Mouse (Mus musculus) lung, postnatal 25 days (tissue): ENCODE results near the gene Zfp277.

Experiments
- DNase-seq: peaks from one replicate; pipeline ENCODE4 v3.0.0; 2022; ENCODE audit warnings: low spot score

Gene Zfp277

DNA sequence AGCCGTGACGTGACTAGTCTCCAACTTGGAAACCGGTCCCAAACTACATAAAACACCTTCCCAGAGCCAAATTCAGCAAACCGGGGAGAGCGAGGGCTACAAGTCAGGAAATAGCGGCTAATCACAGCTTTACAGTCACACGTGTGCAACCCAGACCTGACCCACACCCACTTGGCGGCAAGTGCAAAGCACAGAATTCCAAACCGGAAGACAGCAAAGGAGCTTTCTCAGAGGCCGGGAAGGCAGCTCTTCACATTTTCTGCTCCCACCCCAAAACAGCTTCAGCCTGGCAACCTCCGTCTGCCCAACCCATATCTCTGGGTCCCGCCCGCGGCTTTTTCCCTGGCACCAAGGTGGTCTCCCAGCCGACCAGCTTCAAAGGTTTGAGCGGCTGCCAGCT, 496 bp downstream of the Zfp277 start:
- peak; percentile 48 for DNase-seq

DNA sequence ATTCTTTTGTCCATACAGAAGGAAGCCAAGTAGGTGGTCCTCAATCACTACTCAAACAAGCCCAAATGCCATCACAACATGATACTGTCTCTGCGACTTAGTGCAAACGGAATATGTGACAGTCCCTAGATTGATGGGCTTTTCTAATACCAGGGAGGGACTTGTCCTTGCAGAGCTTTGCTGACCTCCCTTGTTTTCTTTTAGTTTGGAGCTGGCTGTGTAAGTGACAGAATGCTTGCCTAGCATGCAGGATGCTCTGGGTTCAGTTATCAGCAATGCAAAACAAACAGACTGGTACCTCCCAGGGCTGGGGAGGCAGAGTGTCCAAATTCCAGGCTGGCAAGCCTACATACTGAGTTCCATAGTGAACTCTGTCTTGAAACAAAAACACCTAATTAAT, 7.7 kb downstream of the Zfp277 start:
- DNase-seq, result no peak

DNA sequence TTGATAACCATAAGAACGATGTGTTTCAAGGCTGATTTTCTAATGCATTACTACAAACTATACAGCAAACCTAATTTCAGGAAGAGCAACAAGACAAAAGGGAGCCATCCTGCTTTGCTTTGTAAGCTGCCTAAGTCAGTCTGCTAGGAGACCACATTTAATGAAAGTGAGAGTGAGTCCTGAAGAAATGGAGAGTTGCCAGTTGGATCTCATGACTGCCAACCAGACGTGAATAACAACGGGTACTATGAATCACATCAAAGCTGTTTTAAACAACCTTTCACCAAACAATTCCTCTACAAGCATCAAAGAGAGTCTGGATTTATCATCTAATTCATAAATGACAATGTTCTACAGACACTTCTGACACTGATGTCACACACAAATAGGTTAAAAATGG, 11.6 kb downstream of the Zfp277 start:
- peak; percentile 26 for DNase-seq

DNA sequence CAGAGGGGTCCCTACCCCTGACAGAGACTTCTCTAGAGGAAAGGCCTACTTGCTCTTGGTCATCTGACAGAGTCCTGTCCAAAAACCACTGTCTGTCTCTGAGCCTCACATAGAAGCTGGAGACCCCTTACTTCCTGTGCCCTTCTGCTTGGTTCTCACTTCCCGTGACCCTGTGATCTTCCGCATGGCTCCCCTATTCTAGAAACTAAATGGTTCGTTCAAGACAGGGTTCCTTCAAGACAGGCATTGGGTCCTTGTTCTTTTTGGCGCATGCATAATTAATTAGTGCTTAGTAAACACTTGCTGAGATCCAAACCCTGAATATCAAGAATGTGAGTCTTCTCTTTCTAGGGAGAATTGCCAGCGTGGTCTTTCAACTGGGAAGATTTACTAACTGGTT, 14.6 kb downstream of the Zfp277 start:
- DNase-seq, result no peak

DNA sequence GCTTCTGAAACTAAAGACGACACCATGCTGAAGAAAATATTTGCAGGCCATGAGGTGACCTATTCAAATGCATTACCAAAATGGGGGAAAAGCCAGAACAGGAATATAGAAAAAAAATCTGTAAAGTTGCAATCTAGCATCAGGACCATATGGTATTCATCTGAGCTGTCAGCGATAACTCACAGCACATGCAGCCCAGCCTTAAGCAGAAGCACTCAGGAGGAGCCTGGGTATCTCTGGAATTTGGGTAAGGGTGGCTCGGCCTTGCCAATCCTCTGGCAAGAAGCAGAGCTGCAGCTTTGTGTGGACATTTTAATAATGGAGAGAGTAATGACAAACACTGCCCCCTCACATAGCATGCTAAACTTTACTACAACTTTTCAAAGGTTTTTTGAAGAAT, 15.7 kb downstream of the Zfp277 start:
- no peak for DNase-seq

DNA sequence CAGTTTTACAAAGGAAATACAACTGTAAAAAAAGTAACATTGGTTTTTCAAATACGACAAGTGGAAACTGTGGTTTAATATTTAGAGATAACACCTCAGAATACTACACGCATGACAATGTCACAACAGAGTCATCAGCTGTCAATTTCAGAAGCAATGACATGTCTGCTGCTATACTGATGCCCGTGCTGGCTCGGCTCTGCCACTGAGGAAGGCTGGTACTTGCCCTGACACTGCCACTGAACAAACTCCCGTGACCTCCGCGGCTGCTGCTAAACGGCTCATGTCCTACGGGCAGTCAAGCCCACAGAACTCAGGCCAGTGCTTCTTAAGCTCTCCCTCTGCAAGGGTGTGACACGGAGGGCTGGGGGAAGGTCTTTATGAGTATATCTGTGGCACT, 18.1 kb downstream of the Zfp277 start:
- DNase-seq, result no peak

DNA sequence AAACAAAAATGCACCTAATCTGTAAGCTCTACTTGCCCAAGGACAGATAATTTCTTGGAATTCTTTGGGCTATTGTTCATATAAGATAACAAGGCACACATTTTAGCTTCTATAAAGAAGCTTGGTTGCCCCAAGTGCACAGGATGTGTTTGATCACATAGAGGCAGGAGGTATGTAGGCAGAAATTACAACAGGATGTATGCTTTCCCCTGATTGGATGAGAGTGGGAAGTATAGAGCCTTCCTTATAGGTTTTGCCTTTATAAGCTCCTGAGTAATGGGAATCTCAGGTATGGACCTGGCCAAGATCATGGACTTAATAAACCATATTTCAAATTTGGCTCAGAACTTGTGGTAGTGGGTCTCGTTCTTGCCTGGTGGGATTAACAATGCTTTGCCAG, 20.7 kb downstream of the Zfp277 start:
- DNase-seq, result no peak

DNA sequence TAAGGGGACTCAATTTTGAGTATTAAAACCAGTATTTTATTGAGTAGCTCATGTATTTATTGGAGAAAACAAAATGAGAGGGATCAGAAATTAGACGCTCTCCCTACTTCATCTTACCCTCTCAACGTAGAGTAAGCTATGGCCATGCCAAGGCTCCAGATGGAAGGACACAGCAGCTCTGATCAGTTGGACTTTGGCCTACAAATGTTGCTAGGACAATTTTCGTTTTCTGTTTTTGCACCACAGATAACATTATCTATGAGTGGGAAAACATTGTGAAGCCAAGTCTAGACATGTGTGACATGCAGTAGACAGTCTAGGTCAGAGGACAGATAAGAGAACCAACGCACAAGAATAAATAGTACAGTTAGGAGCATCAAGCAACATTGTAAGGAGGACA, 28.4 kb downstream of the Zfp277 start:
- DNase-seq, result no peak

DNA sequence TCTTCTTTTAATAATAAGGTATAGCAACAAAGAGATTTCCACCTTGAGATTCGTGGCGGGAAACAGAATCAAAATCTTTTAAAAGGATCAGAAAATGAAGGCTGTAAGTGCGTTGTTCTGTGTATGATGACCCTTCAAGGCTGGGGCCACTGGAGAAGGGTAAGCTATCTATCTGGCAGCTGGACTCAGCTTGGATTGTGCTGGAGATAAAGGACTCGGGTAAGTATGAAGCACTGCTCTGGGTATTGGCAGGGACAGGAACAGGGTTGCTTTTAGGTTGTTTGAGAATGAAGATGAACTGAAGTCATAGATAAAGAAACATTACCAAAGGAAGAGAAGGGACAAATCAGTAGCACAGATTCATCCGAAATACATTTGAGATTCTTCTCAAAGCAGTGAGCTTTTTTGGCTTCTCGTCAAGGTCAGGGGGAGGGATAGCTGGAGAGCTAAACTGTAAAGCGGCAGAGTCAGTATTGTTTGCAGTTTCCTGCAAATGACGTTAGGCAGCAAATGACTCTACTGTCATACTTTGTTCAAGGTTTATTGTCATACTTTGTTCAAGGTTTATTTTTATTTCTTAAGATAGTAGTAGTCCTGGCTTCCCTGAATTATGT, 30.3 kb downstream of the Zfp277 start:
- no peak for DNase-seq

DNA sequence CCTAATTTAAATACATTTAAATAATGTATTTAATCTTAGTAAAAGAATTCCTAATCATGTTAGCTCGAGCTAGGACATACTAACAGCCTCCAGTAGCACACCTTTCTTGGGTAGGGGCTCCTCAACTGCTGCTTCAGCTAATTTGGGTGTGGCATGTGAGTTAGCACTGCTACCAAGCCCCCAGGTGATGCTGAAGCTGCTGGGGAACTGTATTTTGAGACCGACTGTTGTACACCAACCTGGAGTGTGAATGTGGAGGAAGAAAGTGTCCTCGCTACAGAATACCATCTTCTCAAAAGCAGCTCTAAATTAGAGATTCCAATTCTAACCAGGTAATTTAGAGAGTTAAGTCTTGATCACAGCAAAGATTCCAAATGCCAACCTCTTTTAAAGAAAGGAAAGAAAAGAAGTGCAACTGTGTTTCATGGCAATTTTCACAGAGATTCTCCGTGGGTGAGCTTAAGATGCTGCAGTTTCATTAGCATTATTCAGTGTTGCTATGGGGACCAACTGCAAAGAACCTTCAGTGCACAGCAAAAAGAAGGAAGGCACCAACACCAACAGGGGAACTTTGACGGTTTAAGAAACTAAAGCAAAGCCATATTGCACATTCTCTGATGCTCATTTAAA, 30.9 kb downstream of the Zfp277 start:
- DNase-seq, result no peak

DNA sequence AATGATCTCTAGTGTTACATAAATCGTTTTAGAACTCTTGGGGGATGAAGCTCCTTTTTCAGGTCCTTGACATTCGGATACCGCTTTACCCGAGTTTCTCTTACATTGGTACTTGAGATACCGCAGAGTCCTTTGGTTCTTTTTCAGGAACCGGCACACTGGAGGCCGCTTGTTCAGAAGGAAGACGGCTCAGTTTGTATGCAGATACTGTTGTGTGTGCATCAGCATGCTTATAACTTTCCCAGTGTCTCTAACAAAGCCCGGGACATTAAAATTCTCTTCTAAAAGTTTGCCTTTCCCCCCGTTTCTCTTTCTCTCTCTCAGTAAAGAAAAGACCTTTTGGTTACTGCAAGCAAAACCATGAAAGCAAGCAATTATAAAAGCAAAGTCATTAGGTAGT, 45.9 kb downstream of the Zfp277 start:
- no peak for DNase-seq

DNA sequence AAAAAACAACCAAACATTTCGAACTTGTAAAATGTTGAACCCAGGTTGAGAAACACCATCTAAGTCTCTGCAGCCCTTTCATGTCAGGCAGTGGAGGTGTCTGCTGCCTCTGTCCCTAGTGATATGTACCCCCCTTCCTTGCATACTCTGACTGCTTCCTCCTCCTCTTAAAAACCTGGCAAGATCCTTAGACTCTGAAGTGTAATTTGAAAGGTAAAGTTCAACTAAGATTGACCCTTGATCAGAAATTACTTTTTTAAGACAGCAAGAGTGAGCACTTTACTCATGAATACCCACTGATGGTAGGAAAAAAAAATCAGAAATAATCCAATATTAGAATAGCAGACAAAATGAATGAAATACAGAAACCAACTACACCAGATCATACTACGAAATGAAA, 46.3 kb downstream of the Zfp277 start:
- DNase-seq, result no peak

DNA sequence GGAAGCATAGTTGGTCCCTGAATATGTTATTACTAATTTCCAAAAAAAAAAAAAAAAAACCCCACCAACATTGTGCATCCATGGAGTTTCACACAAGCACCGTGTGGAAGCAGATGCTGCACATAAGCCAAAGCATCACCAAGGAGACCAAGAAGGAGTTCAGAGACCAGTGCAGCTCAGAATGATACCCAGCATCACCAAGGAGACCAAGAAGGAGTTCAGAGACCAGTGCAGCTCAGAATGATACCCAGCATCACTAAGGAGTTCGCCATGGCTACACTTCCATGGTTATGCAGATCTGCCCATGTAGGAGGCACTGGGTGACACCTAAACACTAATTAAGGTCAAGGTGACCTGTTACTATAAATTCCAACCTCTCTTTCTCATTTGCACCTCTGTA, 46.8 kb downstream of the Zfp277 start:
- no peak for DNase-seq

DNA sequence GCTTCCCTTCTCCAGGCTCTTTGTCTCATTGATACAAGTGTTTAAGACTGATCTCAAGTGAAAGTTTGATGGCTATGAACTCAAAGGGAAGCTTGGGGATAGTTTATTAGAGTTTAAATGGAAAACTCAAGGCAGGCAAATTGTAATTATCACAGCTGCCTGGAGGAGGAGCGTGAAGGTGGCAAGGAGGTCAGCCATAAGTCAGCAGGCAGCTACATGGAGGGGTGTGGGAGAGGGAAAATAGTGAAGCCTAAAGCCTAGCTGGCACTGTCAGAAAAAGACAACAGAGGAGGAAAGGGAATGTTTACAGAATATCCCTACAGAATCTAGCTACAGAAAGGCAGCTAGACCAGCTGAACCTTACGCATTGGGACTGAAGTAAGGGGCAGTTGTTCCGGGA, 52.8 kb downstream of the Zfp277 start:
- no peak for DNase-seq

DNA sequence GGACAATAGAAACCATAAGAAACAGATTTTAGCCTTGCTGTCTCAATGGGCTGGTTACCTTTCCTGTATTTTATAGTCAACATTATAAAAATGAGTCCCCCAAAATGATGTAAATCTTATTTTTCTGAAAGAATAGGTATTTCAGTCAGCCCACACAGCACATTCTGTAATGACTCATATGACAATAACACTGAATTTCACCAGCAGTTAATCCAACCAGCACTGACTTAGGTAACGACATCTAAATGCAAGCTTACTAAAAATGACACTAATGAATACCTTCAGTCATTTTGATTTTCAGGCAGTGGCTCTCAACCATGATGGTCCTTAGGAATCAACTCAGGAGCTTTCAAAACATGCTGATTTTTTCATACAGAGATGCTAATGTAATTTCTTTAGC, 54.4 kb downstream of the Zfp277 start:
- DNase-seq, result no peak

DNA sequence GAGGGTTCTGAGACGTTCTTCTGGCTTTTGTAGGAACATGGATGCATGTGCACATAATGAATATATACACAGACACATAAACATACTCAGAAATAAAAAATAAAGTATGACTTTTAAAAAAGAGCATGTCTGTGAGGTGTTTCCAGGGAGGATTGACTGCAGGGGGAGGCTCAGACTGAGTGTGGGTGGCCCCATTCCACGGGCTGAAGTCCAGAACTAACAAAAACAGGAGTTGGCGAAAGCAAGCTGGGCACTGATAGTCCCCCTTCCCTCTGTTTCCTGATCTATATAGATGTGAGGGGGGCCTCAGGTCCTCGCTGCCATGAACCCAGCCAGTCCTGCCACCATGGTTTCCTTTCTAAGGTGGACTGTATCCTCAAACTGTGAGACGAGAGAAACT, 57.9 kb downstream of the Zfp277 start:
- DNase-seq, result no peak

DNA sequence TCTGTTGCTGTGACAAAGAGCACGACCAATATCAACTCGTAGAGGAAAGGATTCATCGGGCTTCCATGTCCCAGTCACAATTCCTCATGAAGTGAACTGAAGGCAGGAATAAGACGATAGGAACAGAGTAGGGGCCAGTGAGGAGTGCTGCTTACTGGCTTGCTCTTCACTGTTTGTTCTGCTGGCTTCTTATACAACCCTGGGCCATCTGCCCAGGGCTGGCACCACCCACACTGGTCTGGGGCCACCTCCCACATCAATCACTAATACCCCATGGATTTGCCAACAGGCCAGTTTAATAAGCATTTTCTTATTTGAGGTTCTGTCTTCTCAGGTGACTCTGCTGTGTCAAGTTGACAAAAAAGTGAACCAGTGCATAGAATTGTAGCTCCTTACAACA, 60.4 kb downstream of the Zfp277 start:
- DNase-seq, result no peak

DNA sequence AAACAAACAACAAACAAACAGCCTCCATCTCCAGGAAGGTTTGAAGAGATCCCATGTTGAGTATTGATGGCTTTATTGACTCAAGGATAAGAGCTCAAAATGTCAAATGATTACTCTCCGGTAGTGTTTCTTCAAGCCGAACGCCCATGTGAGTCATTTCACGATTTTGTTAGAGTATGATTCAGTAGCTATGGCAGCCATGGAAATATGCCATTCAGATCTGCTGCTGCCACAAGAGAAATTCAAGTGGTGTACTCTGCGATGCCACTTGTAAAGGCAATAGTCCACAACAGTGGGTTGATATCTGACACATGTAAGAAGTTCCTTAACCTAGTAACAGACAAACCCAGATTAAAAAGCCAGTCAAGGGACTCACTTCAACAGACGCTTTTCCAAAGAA, 62.0 kb downstream of the Zfp277 start:
- no peak for DNase-seq

DNA sequence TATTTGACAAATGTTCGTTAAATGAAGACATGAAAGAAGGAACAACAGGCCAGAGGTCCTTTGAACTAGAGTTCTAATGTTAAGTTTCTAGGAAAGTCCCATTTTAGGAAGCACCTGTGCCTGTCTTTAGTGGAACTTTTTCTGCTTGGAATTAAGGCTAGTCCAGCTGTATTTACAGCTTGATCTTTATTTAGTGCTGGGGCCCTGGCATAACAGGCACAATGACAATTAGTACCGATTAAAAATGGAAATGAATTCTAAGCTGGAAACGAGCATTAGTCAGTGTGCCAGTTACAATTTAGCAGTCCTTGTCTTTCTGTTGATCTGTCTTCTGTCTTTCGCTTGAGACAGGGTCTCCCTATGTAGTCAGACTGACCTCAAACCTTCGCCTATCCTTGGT, 63.2 kb downstream of the Zfp277 start:
- DNase-seq, result no peak

DNA sequence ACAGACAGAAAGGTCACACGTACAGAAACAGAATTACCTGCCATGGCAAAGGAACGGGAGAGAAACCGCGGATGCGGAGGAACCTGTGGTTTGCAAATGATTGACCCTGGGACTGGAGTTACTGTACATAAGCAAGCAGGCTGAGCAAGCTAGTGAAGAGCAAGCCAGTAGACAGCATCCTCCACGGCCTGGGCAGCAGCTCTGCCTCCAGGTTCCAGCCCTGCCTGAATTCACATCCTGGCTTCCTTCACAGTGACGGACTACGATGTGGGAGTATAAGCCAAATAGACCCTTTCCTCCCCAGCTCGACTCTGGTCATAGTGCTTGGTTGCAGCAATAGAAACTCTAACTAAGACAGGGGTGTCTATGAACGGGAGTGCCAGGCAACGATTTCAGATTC, 63.9 kb downstream of the Zfp277 start:
- no peak for DNase-seq

DNA sequence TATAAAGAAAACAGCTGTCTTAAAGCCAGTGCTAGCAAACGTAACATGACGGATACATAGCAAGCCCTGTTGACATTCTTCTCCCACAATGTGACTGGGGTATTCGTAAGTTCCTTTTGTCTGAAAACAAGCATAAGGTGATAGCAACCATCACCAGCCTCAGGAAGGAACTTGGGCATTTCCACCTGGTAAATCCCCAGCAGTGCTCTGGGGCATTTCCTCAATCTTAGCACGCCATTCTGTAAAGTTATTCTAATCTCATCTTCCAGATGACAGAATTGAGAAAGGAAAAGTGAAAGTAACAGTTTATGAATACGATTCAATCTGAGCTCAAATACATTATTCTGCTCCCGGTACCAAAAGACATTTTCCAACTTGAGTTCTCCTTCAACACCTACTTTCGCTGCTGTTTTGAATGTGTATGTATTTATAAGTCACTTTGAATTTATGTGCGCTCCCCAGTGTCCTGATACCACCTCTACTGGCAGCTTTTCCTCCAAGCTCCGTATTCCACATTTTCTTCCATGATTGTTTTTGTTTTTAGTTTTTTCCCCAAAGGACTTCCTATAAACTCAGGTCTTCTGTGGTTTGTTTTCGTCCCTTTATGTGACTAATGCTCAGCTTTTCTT, 64.4 kb downstream of the Zfp277 start:
- no peak for DNase-seq

DNA sequence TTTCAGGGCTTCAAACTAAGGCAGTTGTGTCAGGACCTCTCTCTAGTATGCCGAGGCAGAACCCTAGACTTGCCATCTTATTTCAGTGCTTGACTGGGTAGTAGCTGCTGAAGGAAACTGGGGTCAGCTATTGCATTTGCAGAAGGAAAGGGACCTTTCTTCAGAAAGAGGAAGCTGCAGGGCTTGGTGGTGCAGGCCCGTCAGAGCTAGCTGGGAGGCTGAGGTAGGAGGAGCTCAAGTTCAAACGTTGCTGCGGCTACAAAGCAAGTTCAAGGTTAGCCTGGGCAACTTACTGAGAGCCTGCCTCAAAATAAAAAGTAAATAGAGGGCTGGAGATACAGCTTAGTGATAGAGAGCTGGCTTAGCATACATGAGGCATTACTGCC, 66.2 kb downstream of the Zfp277 start:
- peak; percentile 14 for DNase-seq

DNA sequence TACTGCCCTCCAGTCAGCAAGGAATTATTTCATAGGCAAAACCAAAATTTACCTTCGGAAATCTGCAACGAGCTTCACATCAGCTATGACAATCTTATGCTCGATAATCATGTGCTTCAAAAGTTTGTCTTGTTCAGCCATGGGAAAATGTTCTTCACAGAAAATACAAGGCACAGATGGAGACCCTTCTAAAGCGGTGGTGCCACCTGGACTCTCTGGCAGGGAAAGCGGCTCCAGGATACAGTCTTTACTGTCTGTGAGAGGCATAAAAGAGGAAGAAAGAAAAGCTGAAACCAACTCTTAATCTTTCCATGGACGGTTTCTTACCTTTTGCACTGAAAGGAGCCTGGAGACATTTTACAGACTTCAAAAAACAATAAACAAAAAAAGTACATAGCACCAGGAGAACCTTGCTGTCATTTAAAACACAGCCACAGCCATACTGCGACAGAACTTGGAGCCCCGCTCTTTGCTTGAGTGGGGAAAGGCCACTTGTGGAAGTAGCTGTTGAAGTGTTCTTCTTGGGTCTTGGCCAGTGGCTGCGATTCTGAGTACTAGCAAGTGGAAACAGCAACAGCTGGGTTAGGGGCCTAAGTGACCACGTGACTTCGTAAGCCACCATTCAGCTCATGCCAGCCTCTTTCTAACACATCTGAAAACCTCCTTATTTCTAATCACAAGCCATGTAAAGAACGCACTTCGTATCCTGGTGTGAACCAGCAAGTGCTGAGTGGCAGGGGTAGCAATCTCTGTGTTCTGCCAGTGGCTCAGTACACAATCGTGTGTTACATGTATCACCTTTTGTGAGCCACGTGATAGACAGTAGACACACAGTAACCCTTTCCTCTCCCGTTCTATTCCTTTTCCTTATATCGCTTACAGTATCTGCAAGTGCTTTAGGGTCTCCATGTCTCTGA, 66.8 kb downstream of the Zfp277 start:
- DNase-seq, result peak; percentile 55
